Mouse (Mus musculus): ENCODE data around the gene Zfp653. TPM values are rescaled to one million over a fixed set of nuclear protein-coding genes. Genes with fewer than 3 reads are reported as not detected.
A peak's percentile ranks its signal among the peaks of the same experiment; 100 is the strongest.

Zfp653 gene
- total and polyA plus RNA-seq, 2 experiments, result 2.9 to 13.0 TPM

DNA sequence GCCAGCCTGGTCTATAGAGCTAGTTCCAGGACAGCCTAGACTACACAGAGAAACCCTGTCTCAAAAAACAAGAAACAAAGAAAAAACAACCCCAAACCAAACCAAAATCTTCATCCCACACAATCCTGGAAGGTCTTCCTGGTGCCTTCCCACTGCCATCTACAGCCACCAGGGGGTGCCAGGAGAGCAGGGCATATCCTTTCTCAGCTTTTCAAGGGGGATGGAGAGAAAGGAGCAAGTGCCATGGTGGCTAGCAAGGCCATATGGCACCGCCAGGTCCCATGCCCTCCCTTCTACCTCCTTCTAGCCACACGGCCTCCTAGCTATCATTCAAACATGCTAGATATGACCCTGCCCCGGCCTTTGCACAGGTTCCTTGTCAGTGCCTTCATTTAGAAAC, 4.7 kb downstream of the Zfp653 start:
- no peaks in the 10 kb centered on the region for H3K79me2 ChIP-seq (ENCODE audit: control insufficient read depth, insufficient read depth, low read length)
- H3K36me3 ChIP-seq (ENCODE audit: control insufficient read depth, insufficient read depth, low read length), result peaks cover 4% of the 10 kb centered on the region; the same call in 1 of the 2 replicates
- peaks cover 7% of the 10 kb centered on the region for H3K4me1 ChIP-seq (ENCODE audit: control insufficient read depth, insufficient read depth, low read length)
- 83% methylated on average over 3 of the region's 3 CpGs for WGBS
- H3K27ac ChIP-seq (replicated peaks; ENCODE audit: insufficient read depth, low read depth, low read length), result no peak overlapping the region
- peak; percentile 19 for DNase-seq (ENCODE audit: extremely low read depth, low read depth, low spot score)
- no peak overlapping the region for H3K4me3 ChIP-seq (ENCODE audit: insufficient read depth, low read depth, low read length)
- TF ChIP-seq POLR2A (IDR thresholded peaks at IDR 0.05; ENCODE audit: extremely low read depth, insufficient read depth, low read length) (no peak), CTCF (IDR thresholded peaks at IDR 0.05; ENCODE audit: low read depth, low read length) (peak; percentile 90)
- no peaks in the 10 kb centered on the region for H3K27me3 ChIP-seq (ENCODE audit: control insufficient read depth, insufficient read depth, low read length)
- H3K9ac ChIP-seq (ENCODE audit: low read depth, low read length), result no peak overlapping the region

DNA sequence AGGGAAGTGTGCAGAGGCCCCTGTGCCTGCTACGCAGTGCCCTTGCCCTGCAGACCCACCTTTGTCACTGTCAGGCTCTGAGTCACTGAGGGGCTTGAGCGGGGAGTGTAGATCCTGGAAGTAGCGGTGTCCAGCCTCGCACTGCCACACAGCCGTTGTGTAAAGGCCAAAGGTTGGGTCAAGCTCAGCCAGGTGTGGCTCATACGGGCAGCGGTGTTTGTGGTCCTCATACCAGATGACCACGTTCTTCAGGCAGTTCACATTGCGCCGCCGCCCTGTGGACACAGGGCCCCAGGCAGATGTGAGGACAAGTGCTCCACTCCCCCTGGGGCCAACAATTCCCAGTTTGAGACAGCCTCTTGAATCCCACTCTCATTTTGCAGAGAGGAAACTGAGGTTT, 5.5 kb downstream of the Zfp653 start:
- H3K27me3 ChIP-seq (ENCODE audit: control insufficient read depth, insufficient read depth, low read length), result no peaks in the 10 kb centered on the region
- H3K27ac ChIP-seq (replicated peaks; ENCODE audit: insufficient read depth, low read depth, low read length), result no peak overlapping the region
- H3K36me3 ChIP-seq (ENCODE audit: control insufficient read depth, insufficient read depth, low read length), result peaks cover 4% of the 10 kb centered on the region; the same call in 1 of the 2 replicates
- DNase-seq (ENCODE audit: extremely low read depth, low read depth, low spot score), result peak; percentile 26
- no peak overlapping the region for H3K4me3 ChIP-seq (ENCODE audit: insufficient read depth, low read depth, low read length)
- H3K4me1 ChIP-seq (ENCODE audit: control insufficient read depth, insufficient read depth, low read length), result peaks cover 7% of the 10 kb centered on the region
- TF ChIP-seq CTCF (IDR thresholded peaks at IDR 0.05; ENCODE audit: low read depth, low read length), result no peak
- no peak for TF ChIP-seq POLR2A (IDR thresholded peaks at IDR 0.05; ENCODE audit: extremely low read depth, insufficient read depth, low read length)
- H3K79me2 ChIP-seq (ENCODE audit: control insufficient read depth, insufficient read depth, low read length), result no peaks in the 10 kb centered on the region
- 38% methylated on average over 11 of the region's 11 CpGs for WGBS
- H3K9ac ChIP-seq (ENCODE audit: low read depth, low read length), result no peak overlapping the region

- Histone ChIP-seq H3K27ac (replicated peaks; ENCODE audit: insufficient read depth, low read depth, low read length) (no peak overlapping the region), H3K79me2 (ENCODE audit: control insufficient read depth, insufficient read depth, low read length) (no peaks in the 10 kb centered on the region), H3K4me3 (ENCODE audit: insufficient read depth, low read depth, low read length) (no peak overlapping the region), H3K4me1 (ENCODE audit: control insufficient read depth, insufficient read depth, low read length) (peaks cover 2% of the 10 kb centered on the region), H3K27me3 (ENCODE audit: control insufficient read depth, insufficient read depth, low read length) (no peaks in the 10 kb centered on the region), H3K36me3 (ENCODE audit: control insufficient read depth, insufficient read depth, low read length) (peaks cover 6% of the 10 kb centered on the region; the same call in 1 of the 2 replicates), H3K9ac (ENCODE audit: low read depth, low read length) (no peak overlapping the region)
- TF ChIP-seq POLR2A (IDR thresholded peaks at IDR 0.05; ENCODE audit: extremely low read depth, insufficient read depth, low read length), result no peak
- TF ChIP-seq CTCF (IDR thresholded peaks at IDR 0.05; ENCODE audit: low read depth, low read length), result no peak
- WGBS, result 96% methylated on average over 3 of the region's 3 CpGs
- no peak for DNase-seq (ENCODE audit: extremely low read depth, low read depth, low spot score)
These were observed 6.8 kb downstream of the Zfp653 start for GRCm38 (mm10) chr9:22064341-22064740.

DNA sequence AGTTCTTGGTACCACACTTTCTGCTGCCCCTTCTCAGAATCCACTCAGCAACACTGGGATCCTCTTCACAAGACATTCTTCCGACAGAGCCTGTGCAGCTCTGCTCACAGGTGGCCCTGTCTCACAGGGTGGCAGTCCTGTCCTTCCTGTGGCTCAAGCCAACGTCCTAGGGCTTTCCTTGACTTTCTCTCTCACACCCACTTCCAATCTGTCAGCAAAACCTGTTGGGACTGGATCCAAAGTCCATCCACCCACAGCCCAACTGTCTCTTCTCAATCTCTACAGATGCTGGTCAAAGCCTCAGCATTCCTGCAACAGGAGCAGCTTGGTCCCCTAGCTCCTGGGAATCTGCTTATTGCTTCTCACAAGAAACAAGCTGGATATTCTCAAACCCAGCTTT, 9.8 kb downstream of the Zfp653 start:
- Histone ChIP-seq H3K27me3 (ENCODE audit: control insufficient read depth, insufficient read depth, low read length) (no peaks in the 10 kb centered on the region), H3K27ac (replicated peaks; ENCODE audit: insufficient read depth, low read depth, low read length) (no peak overlapping the region), H3K79me2 (ENCODE audit: control insufficient read depth, insufficient read depth, low read length) (no peaks in the 10 kb centered on the region), H3K9ac (ENCODE audit: low read depth, low read length) (no peak overlapping the region), H3K4me1 (ENCODE audit: control insufficient read depth, insufficient read depth, low read length) (peaks cover 3% of the 10 kb centered on the region), H3K4me3 (ENCODE audit: insufficient read depth, low read depth, low read length) (no peak overlapping the region), H3K36me3 (ENCODE audit: control insufficient read depth, insufficient read depth, low read length) (peaks cover 6% of the 10 kb centered on the region; the same call in 1 of the 2 replicates)
- DNase-seq (ENCODE audit: extremely low read depth, low read depth, low spot score), result no peak
- 66% methylated on average over 2 of the region's 2 CpGs for WGBS
- TF ChIP-seq CTCF (IDR thresholded peaks at IDR 0.05; ENCODE audit: low read depth, low read length), result no peak
- TF ChIP-seq POLR2A (IDR thresholded peaks at IDR 0.05; ENCODE audit: extremely low read depth, insufficient read depth, low read length), result no peak

GRCm38 (mm10) chr9:22058011-22058424, 13.2 kb downstream of the Zfp653 start:
- no peaks in the 10 kb centered on the region for H3K79me2 ChIP-seq (ENCODE audit: control insufficient read depth, insufficient read depth, low read length)
- 82% methylated on average over 9 of the region's 9 CpGs for WGBS
- no peak overlapping the region for H3K4me3 ChIP-seq (ENCODE audit: insufficient read depth, low read depth, low read length)
- no peak for DNase-seq (ENCODE audit: extremely low read depth, low read depth, low spot score)
- peaks cover 7% of the 10 kb centered on the region; the same call in 1 of the 2 replicates for H3K4me1 ChIP-seq (ENCODE audit: control insufficient read depth, insufficient read depth, low read length)
- no peaks in the 10 kb centered on the region for H3K27me3 ChIP-seq (ENCODE audit: control insufficient read depth, insufficient read depth, low read length)
- no peak for TF ChIP-seq POLR2A (IDR thresholded peaks at IDR 0.05; ENCODE audit: extremely low read depth, insufficient read depth, low read length)
- no peak for TF ChIP-seq CTCF (IDR thresholded peaks at IDR 0.05; ENCODE audit: low read depth, low read length)
- no peak overlapping the region for H3K27ac ChIP-seq (replicated peaks; ENCODE audit: insufficient read depth, low read depth, low read length)
- H3K36me3 ChIP-seq (ENCODE audit: control insufficient read depth, insufficient read depth, low read length), result 0 out of 2 replicates have a peak, but pooled peaks cover 2% of the 10 kb centered on the region
- H3K9ac ChIP-seq (ENCODE audit: low read depth, low read length), result no peak overlapping the region

DNA sequence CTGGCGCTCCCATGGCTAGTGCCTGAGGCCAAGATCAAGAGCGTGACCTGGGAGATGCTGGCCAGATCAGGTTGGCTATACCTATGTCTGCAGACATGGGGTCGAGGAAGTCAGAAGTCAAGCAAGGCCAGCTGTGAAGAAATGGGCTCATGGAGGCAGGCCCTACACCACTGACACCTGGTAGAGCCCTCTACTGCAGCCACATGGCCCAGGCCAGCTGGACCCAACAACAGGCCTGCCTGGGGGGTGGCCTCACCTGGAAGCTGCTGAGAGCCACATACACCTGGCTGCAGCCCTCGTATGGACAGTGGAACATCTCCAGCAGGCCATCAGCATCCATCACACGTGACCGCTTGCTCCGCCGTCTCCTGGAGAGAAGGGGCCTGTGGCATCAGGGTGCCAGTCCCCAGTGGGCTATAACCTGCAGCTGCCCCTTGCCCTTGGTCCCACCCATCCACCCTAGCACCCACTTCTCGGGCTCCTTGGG, 14.1 kb downstream of the Zfp653 start:
- no peak for TF ChIP-seq POLR2A (IDR thresholded peaks at IDR 0.05; ENCODE audit: extremely low read depth, insufficient read depth, low read length)
- TF ChIP-seq CTCF (IDR thresholded peaks at IDR 0.05; ENCODE audit: low read depth, low read length), result no peak
- Histone ChIP-seq H3K79me2 (ENCODE audit: control insufficient read depth, insufficient read depth, low read length) (no peaks in the 10 kb centered on the region), H3K27me3 (ENCODE audit: control insufficient read depth, insufficient read depth, low read length) (no peaks in the 10 kb centered on the region), H3K9ac (ENCODE audit: low read depth, low read length) (no peak overlapping the region), H3K36me3 (ENCODE audit: control insufficient read depth, insufficient read depth, low read length) (0 out of 2 replicates have a peak, but pooled peaks cover 2% of the 10 kb centered on the region), H3K4me1 (ENCODE audit: control insufficient read depth, insufficient read depth, low read length) (peaks cover 7% of the 10 kb centered on the region; the same call in 1 of the 2 replicates), H3K4me3 (ENCODE audit: insufficient read depth, low read depth, low read length) (no peak overlapping the region), H3K27ac (replicated peaks; ENCODE audit: insufficient read depth, low read depth, low read length) (no peak overlapping the region)
- no peak for DNase-seq (ENCODE audit: extremely low read depth, low read depth, low spot score)
- 95% methylated on average over 9 of the region's 9 CpGs for WGBS
